Mouse (Mus musculus) megakaryocyte, embryonic 14.5 days (primary cell): Measurements from ENCODE around the gene Bbs5. TPM values are rescaled to one million over a fixed set of nuclear protein-coding genes. Genes with fewer than 3 reads are reported as not detected.
"Not testable (repeated sequence)": the region's sequence is repeated elsewhere in the genome, so short reads cannot be mapped to it uniquely, and the experiment has no call there.

Experiments
- H3K27me3 ChIP-seq: replicated peaks from 2 replicates; pipeline ENCODE3; 2012; ENCODE audit warnings: inconsistent platforms
- H3K36me3 ChIP-seq: replicated peaks from 2 replicates; pipeline ENCODE3; 2012; ENCODE audit warnings: low read length, inconsistent platforms, mixed read lengths
- H3K4me1 ChIP-seq: 2 replicates; pipeline ENCODE4 v1.6.1; 2012; ENCODE audit warnings: inconsistent platforms
- H3K4me3 ChIP-seq: replicated peaks from 2 replicates; pipeline ENCODE3; 2012; ENCODE audit warnings: moderate library complexity, mild to moderate bottlenecking, inconsistent platforms
- H3K9me3 ChIP-seq: 2 replicates; pipeline ENCODE4 v1.6.1; 2012; ENCODE audit warnings: inconsistent platforms
- FLI1 ChIP-seq: IDR thresholded peaks from 2 replicates; pipeline ENCODE4 v1.6.1; 2012; ENCODE audit warnings: low read length, inconsistent platforms, mixed read lengths
- GATA1 ChIP-seq: IDR thresholded peaks from 3 replicates; pipeline ENCODE4 v1.6.1; 2012; ENCODE audit warnings: mixed read lengths, low read length, inconsistent platforms, borderline replicate concordance
- polyA plus RNA-seq: library from polyadenylated mRNA; stranded (reverse); fragments of >175 nt; gene quantifications from 2 replicates; pipeline ENCODE4 v1.2.3, GENCODE M21; 2012; ENCODE audit warnings: low replicate concordance; ENCODE audit not compliant: insufficient read depth

Gene Bbs5
- polyA plus RNA-seq, 1 experiment = not detected

GRCm38 (mm10) chr2:69667656-69668055 is 20.7 kb downstream of the Bbs5 start:
- no peak for TF ChIP-seq GATA1
- no peak for TF ChIP-seq FLI1
- H3K4me3 ChIP-seq = no peak overlapping the region
- H3K4me1 ChIP-seq = peaks cover 6% of the 10 kb centered on the region; the same call in 1 of the 2 replicates
- H3K36me3 ChIP-seq = no peaks in the 10 kb centered on the region
- no peaks in the 10 kb centered on the region for H3K9me3 ChIP-seq
- no peaks in the 10 kb centered on the region for H3K27me3 ChIP-seq

- Histone ChIP-seq H3K9me3 (no peaks in the 10 kb centered on the region), H3K4me3 (no peak overlapping the region), H3K36me3 (no peaks in the 10 kb centered on the region), H3K4me1 (peaks cover 6% of the 10 kb centered on the region; the same call in 1 of the 2 replicates), H3K27me3 (no peaks in the 10 kb centered on the region)
- TF ChIP-seq GATA1 (no peak), FLI1 (no peak)
Measured at GRCm38 (mm10) chr2:69668414-69668813, 21.4 kb downstream of the Bbs5 start.

GRCm38 (mm10) chr2:69669853-69670252 is 22.9 kb downstream of the Bbs5 start, which contains the start of gene Klhl41:
TSS of gene Klhl41 (plus strand) at chr2:69670120.
- H3K4me1 ChIP-seq = no peaks in the 10 kb centered on the region
- TF ChIP-seq GATA1 (no peak), FLI1 (no peak)
- H3K36me3 ChIP-seq = no peaks in the 10 kb centered on the region
- H3K9me3 ChIP-seq = no peaks in the 10 kb centered on the region
- H3K27me3 ChIP-seq = no peaks in the 10 kb centered on the region
- H3K4me3 ChIP-seq = no peak within 1 kb of the TSS

- H3K36me3 ChIP-seq = no peaks in the 10 kb centered on the region
- no peak for TF ChIP-seq GATA1
- no peak for TF ChIP-seq FLI1
Measured at GRCm38 (mm10) chr2:69673723-69674122, 26.8 kb downstream of the Bbs5 start.

GRCm38 (mm10) chr2:69675266-69675665 is 28.3 kb downstream of the Bbs5 start:
- Histone ChIP-seq H3K9me3 (no peaks in the 10 kb centered on the region), H3K4me3 (no peak overlapping the region), H3K4me1 (no peaks in the 10 kb centered on the region), H3K27me3 (no peaks in the 10 kb centered on the region), H3K36me3 (no peaks in the 10 kb centered on the region)
- TF ChIP-seq FLI1 = no peak
- no peak for TF ChIP-seq GATA1

More at GRCm38 (mm10) chr2:69673723-69674122, 26.8 kb downstream of the Bbs5 start:
- no peaks in the 10 kb centered on the region for H3K4me1 ChIP-seq
- no peak overlapping the region for H3K4me3 ChIP-seq
- no peaks in the 10 kb centered on the region for H3K27me3 ChIP-seq
- no peaks in the 10 kb centered on the region for H3K9me3 ChIP-seq

GRCm38 (mm10) chr2:69676713-69677112 is 29.7 kb downstream of the Bbs5 start:
- H3K4me1 ChIP-seq = no peaks in the 10 kb centered on the region
- no peak overlapping the region for H3K4me3 ChIP-seq
- H3K27me3 ChIP-seq = no peaks in the 10 kb centered on the region
- H3K36me3 ChIP-seq = no peaks in the 10 kb centered on the region
- no peaks in the 10 kb centered on the region for H3K9me3 ChIP-seq
- TF ChIP-seq FLI1 = no peak
- no peak for TF ChIP-seq GATA1

GRCm38 (mm10) chr2:69677215-69677614 is 30.2 kb downstream of the Bbs5 start:
- not testable (repeated sequence) for H3K36me3 ChIP-seq, H3K9me3 ChIP-seq, H3K27me3 ChIP-seq, H3K4me1 ChIP-seq, H3K4me3 ChIP-seq

- no peaks in the 10 kb centered on the region for H3K27me3 ChIP-seq
- H3K4me3 ChIP-seq = no peak overlapping the region
- H3K36me3 ChIP-seq = no peaks in the 10 kb centered on the region
- no peaks in the 10 kb centered on the region for H3K9me3 ChIP-seq
- no peak for TF ChIP-seq GATA1
- no peak for TF ChIP-seq FLI1
- H3K4me1 ChIP-seq = no peaks in the 10 kb centered on the region
Measured at GRCm38 (mm10) chr2:69679990-69680389, 33.0 kb downstream of the Bbs5 start.

GRCm38 (mm10) chr2:69681931-69682330 is 35.0 kb downstream of the Bbs5 start:
- no peak for TF ChIP-seq FLI1
- TF ChIP-seq GATA1 = no peak
- H3K9me3 ChIP-seq = no peaks in the 10 kb centered on the region
- no peaks in the 10 kb centered on the region for H3K27me3 ChIP-seq
- H3K4me1 ChIP-seq = no peaks in the 10 kb centered on the region
- no peak overlapping the region for H3K4me3 ChIP-seq
- H3K36me3 ChIP-seq = peaks cover 2% of the 10 kb centered on the region

- Histone ChIP-seq H3K36me3 (peaks cover 14% of the 10 kb centered on the region), H3K4me3 (no peak overlapping the region), H3K4me1 (no peaks in the 10 kb centered on the region), H3K9me3 (no peaks in the 10 kb centered on the region), H3K27me3 (no peaks in the 10 kb centered on the region)
- no peak for TF ChIP-seq FLI1
- no peak for TF ChIP-seq GATA1
Measured at GRCm38 (mm10) chr2:69683036-69683805, 36.2 kb downstream of the Bbs5 start.

GRCm38 (mm10) chr2:69684488-69684887 is 37.5 kb downstream of the Bbs5 start:
- H3K36me3 ChIP-seq = peaks cover 22% of the 10 kb centered on the region
- no peaks in the 10 kb centered on the region for H3K27me3 ChIP-seq
- no peak overlapping the region for H3K4me3 ChIP-seq
- TF ChIP-seq GATA1 = no peak
- no peak for TF ChIP-seq FLI1
- no peaks in the 10 kb centered on the region for H3K4me1 ChIP-seq
- H3K9me3 ChIP-seq = no peaks in the 10 kb centered on the region
